Mouse (Mus musculus) ES-E14 (cell line): ENCODE measurements around the gene Ryk.

Experiments
- HCFC1 ChIP-seq: IDR thresholded peaks from 2 replicates; pipeline ENCODE4 v1.6.1; 2012; ENCODE audit warnings: low read length, inconsistent platforms, borderline replicate concordance; ENCODE audit not compliant: insufficient read depth
- MAFK ChIP-seq: IDR thresholded peaks from 2 replicates; pipeline ENCODE4 v1.6.1; 2014; ENCODE audit warnings: mild to moderate bottlenecking, low read depth, low read length, inconsistent platforms; ENCODE audit not compliant: insufficient read depth
- ZC3H11A ChIP-seq: IDR thresholded peaks from 2 replicates; pipeline ENCODE4 v1.6.1; 2012; ENCODE audit warnings: low read depth, mild to moderate bottlenecking, inconsistent platforms, low read length, borderline replicate concordance
- ZNF384 ChIP-seq: IDR thresholded peaks from 2 replicates; pipeline ENCODE4 v1.6.1; 2012; ENCODE audit warnings: low read depth, low read length, inconsistent platforms

GRCm38 (mm10) chr9:102865946-102866737 is 31.4 kb downstream of the Ryk start:
- TF ChIP-seq HCFC1 = no peak
- TF ChIP-seq ZC3H11A = no peak
- TF ChIP-seq MAFK = no peak
- no peak for TF ChIP-seq ZNF384
